ENCODE assay signal across 27 mouse cellular contexts in genomic region chr9:23134421-23135118, GRCm38 (mm10).
DNase-seq lines count a peak whose midpoint lies in the region; ATAC-seq lines count a peak whose summit lies in the region.
"Had no signal": no experiment of that assay in that cellular context is flagged by ENCODE, and none has a peak within 500 bp of the region (broad histone marks: within the 10 kb centered on the region; RNA-seq: fewer than 3 reads in every experiment).

No protein-coding gene starts in this region.

- ATAC-seq in intestine, embryonic 14.5 days (replicated peaks; ENCODE audit: low FRiP score, low TSS enrichment, low read depth): no peak
- ATAC-seq in intestine, embryonic 16.5 days: no peak
- ATAC-seq in midbrain, embryonic 11.5 days (ENCODE audit: low FRiP score): no peak
- no peak for ATAC-seq in midbrain, embryonic 13.5 days
- ATAC-seq: hindbrain, embryonic 16.5 days; intestine, embryonic 15.5 days had no signal

- H3K36me3 ChIP-seq in intestine, embryonic 14.5 days (ENCODE audit: control insufficient read depth, insufficient read depth, low read length): no peaks in the 10 kb centered on the region
- no peaks in the 10 kb centered on the region for H3K36me3 ChIP-seq in intestine, embryonic 16.5 days (ENCODE audit: control insufficient read depth, insufficient read depth, low read length)
- H3K36me3 ChIP-seq in midbrain, embryonic 11.5 days (ENCODE audit: control insufficient read depth, insufficient read depth, low read length): no peaks in the 10 kb centered on the region
- no peaks in the 10 kb centered on the region for H3K36me3 ChIP-seq in midbrain, embryonic 13.5 days
- H3K36me3 ChIP-seq: G1E; hindbrain, embryonic 10.5 days; intestine, embryonic 15.5 days; midbrain, embryonic 12.5 days; neural tube, embryonic 13.5 days had no signal

- no peak overlapping the region for H3K4me3 ChIP-seq in intestine, embryonic 14.5 days (ENCODE audit: low read depth, low read length)
- H3K4me3 ChIP-seq in intestine, embryonic 16.5 days (ENCODE audit: low read length): no peak overlapping the region
- no peak overlapping the region for H3K4me3 ChIP-seq in midbrain, embryonic 11.5 days (ENCODE audit: low read depth, low read length)
- H3K4me3 ChIP-seq in midbrain, embryonic 13.5 days (replicated peaks): no peak overlapping the region
- H3K4me3 ChIP-seq: erythroblast, embryonic 14.5 days; hindbrain, embryonic 10.5 days; intestine, embryonic 15.5 days; midbrain, embryonic 12.5 days; neural tube, embryonic 13.5 days had no signal

- WGBS in intestine, embryonic 14.5 days: 67% methylated on average over 12 of the region's 12 CpGs
- WGBS in intestine, embryonic 16.5 days: 65% methylated on average over 12 of the region's 12 CpGs
- 83% methylated on average over 12 of the region's 12 CpGs for WGBS in midbrain, embryonic 11.5 days
- WGBS in midbrain, embryonic 13.5 days: 76% methylated on average over 12 of the region's 12 CpGs

- no peak overlapping the region for H3K9ac ChIP-seq in intestine, embryonic 14.5 days (ENCODE audit: low read length)
- no peak overlapping the region for H3K9ac ChIP-seq in intestine, embryonic 16.5 days (ENCODE audit: low read depth, low read length)
- H3K9ac ChIP-seq in midbrain, embryonic 11.5 days (ENCODE audit: low read length): no peak overlapping the region
- H3K9ac ChIP-seq in midbrain, embryonic 13.5 days (replicated peaks): no peak overlapping the region
- H3K9ac ChIP-seq: intestine, embryonic 15.5 days; midbrain, embryonic 12.5 days; neural tube, embryonic 13.5 days had no signal

- intact Hi-C loops in heart, postnatal 36 days (cut with DNase I): no loop called here

- no peaks in the 10 kb centered on the region for H3K27me3 ChIP-seq in intestine, embryonic 14.5 days (replicated peaks; ENCODE audit: control insufficient read depth, insufficient read depth, low read length)
- H3K27me3 ChIP-seq in intestine, embryonic 16.5 days (replicated peaks; ENCODE audit: control insufficient read depth, insufficient read depth, low read length): no peaks in the 10 kb centered on the region
- H3K27me3 ChIP-seq in midbrain, embryonic 11.5 days (ENCODE audit: control insufficient read depth, insufficient read depth, low read length): no peaks in the 10 kb centered on the region
- H3K27me3 ChIP-seq in midbrain, embryonic 13.5 days: no peaks in the 10 kb centered on the region
- H3K27me3 ChIP-seq: intestine, embryonic 15.5 days; midbrain, embryonic 12.5 days; neural tube, embryonic 13.5 days had no signal

- DNase-seq in heart, adult 11 months: peak; percentile 80
- no peak for DNase-seq in heart, postnatal 36 days
- peak; percentile 35 for DNase-seq in intestine, embryonic 14.5 days (ENCODE audit: low spot score)
- DNase-seq in midbrain, embryonic 11.5 days (ENCODE audit: low spot score, missing footprints): peak; percentile 41
- DNase-seq in testis, postnatal 10 days (ENCODE audit: low spot score): no peak
- DNase-seq: adrenal gland, postnatal 14 days; cerebellum, adult 11-12 months; cerebellum, adult 9-11 months; gastrocnemius, postnatal 14 days; kidney, adult 8-10 months; kidney, postnatal 10 days; layer of hippocampus, postnatal 36 days; left cerebral cortex, postnatal 4 days; right cerebral cortex, postnatal 4 days; thymus, adult 2 months; thymus, postnatal 36 days had no signal

- H3K4me2 ChIP-seq in intestine, embryonic 14.5 days (ENCODE audit: low read length): no peak overlapping the region
- H3K4me2 ChIP-seq in intestine, embryonic 16.5 days (ENCODE audit: low read depth, low read length): no peak overlapping the region
- H3K4me2 ChIP-seq in midbrain, embryonic 11.5 days: no peak overlapping the region
- no peak overlapping the region for H3K4me2 ChIP-seq in midbrain, embryonic 13.5 days (replicated peaks)
- H3K4me2 ChIP-seq: intestine, embryonic 15.5 days; liver, embryonic 11.5 days; midbrain, embryonic 12.5 days; neural tube, embryonic 13.5 days had no signal

- no peaks in the 10 kb centered on the region for H3K9me3 ChIP-seq in intestine, embryonic 14.5 days (ENCODE audit: control insufficient read depth, low read length)
- no peaks in the 10 kb centered on the region for H3K9me3 ChIP-seq in intestine, embryonic 16.5 days (ENCODE audit: control insufficient read depth, low read length)
- H3K9me3 ChIP-seq in midbrain, embryonic 11.5 days (ENCODE audit: control insufficient read depth, low read length): no peaks in the 10 kb centered on the region
- H3K9me3 ChIP-seq in midbrain, embryonic 13.5 days: no peaks in the 10 kb centered on the region
- H3K9me3 ChIP-seq: G1E; hindbrain, embryonic 10.5 days; intestine, embryonic 15.5 days; midbrain, embryonic 12.5 days; neural tube, embryonic 13.5 days had no signal

- H3K27ac ChIP-seq in intestine, embryonic 14.5 days (ENCODE audit: low read depth): no peak overlapping the region
- no peak overlapping the region for H3K27ac ChIP-seq in intestine, embryonic 16.5 days (ENCODE audit: low read length)
- H3K27ac ChIP-seq in midbrain, embryonic 11.5 days (ENCODE audit: low read depth, low read length): no peak overlapping the region
- H3K27ac ChIP-seq in midbrain, embryonic 13.5 days: no peak overlapping the region
- H3K27ac ChIP-seq: hindbrain, embryonic 10.5 days; intestine, embryonic 15.5 days; midbrain, embryonic 12.5 days; neural tube, embryonic 13.5 days; stomach, postnatal 0 days had no signal

- no peaks in the 10 kb centered on the region; the same call in 1 of the 2 replicates for H3K4me1 ChIP-seq in intestine, embryonic 14.5 days (replicated peaks; ENCODE audit: control insufficient read depth, insufficient read depth, low read length)
- H3K4me1 ChIP-seq in intestine, embryonic 16.5 days (ENCODE audit: control insufficient read depth, insufficient read depth, low read length): peaks cover 3% of the 10 kb centered on the region; the same call in 1 of the 2 replicates
- peaks cover 2% of the 10 kb centered on the region; the same call in 1 of the 2 replicates for H3K4me1 ChIP-seq in midbrain, embryonic 11.5 days (ENCODE audit: control insufficient read depth, insufficient read depth, low read length)
- peaks cover 5% of the 10 kb centered on the region; the same call in 1 of the 2 replicates for H3K4me1 ChIP-seq in midbrain, embryonic 13.5 days (replicated peaks)
- H3K4me1 ChIP-seq: midbrain, embryonic 12.5 days; neural tube, embryonic 13.5 days had no signal

Comparison
In these comparisons a context has a peak if more than half of its experiments do, and no peak if none do; other contexts are left out.
1. DNase-seq: peak in heart, adult 11 months (single experiment), intestine, embryonic 14.5 days (single experiment) and midbrain, embryonic 11.5 days (single experiment); none in heart, postnatal 36 days (0 of 2) and testis, postnatal 10 days (single experiment).